21 mouse cellular contexts compared by ENCODE assay signal in the genomic region with DNA sequence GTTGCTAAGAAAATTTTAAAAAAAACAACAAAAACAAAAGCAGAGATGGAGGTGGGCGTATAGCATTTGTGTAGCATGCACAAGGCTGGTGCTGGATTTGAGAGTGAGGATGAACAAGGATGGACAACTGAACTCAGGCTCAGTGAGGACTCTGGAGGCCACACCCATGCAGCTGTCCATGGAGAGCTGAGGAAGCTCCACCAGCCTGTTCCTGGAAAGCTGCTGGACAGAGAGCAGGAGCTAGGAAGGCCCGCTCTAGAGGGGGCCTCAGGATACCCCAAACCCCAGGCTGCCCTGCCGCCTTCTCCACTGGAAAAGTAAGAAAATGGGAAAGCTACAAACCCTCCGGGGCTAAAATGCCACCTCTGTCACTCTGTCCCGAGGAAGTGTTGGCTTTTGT.
DNase-seq lines count a peak whose midpoint lies in the region; ATAC-seq and TF ChIP-seq lines count a peak whose summit lies in the region.
"Had no signal": no experiment of that assay in that cellular context is flagged by ENCODE, and none has a peak within 500 bp of the region (broad histone marks: within the 10 kb centered on the region; RNA-seq: fewer than 3 reads in every experiment).

No protein-coding gene starts in this region.

- H3K4me2 ChIP-seq in myocyte (ENCODE audit: low read depth), result no peak overlapping the region
- H3K4me2 ChIP-seq in stomach, postnatal 0 days (replicated peaks; ENCODE audit: low read depth), result no peak overlapping the region

- H3K9me3 ChIP-seq in heart, embryonic 10.5 days, result no peaks in the 10 kb centered on the region
- H3K9me3 ChIP-seq in stomach, postnatal 0 days (ENCODE audit: control insufficient read depth, low read length), result no peaks in the 10 kb centered on the region
- H3K9me3 ChIP-seq: G1E had no signal

- no peaks in the 10 kb centered on the region for H3K79me2 ChIP-seq in myocyte (ENCODE audit: control insufficient read depth, insufficient read depth)

- intact Hi-C loops in heart, postnatal 36 days (cut with DNase I), result no loop called here

- no peak overlapping the region for H3K4me3 ChIP-seq in heart, embryonic 10.5 days
- H3K4me3 ChIP-seq in myocyte, result no peak overlapping the region
- H3K4me3 ChIP-seq in olfactory bulb, adult 2 months (ENCODE audit: insufficient read depth, low read depth, low read length), result no peak overlapping the region
- no peak overlapping the region for H3K4me3 ChIP-seq in stomach, postnatal 0 days (ENCODE audit: low read depth, low read length)

- H3K27ac ChIP-seq in heart, embryonic 10.5 days, result no peak overlapping the region
- H3K27ac ChIP-seq in olfactory bulb, adult 2 months (ENCODE audit: insufficient read depth, low read depth, low read length), result peak overlapping the region; percentile 47
- H3K27ac ChIP-seq in stomach, postnatal 0 days (replicated peaks), result no peak overlapping the region

- no peak for TF ChIP-seq POLR2A in myocyte (IDR thresholded peaks at IDR 0.05; ENCODE audit: insufficient read length, low read depth)
- TF ChIP-seq POLR2A in olfactory bulb, adult 2 months (IDR thresholded peaks at IDR 0.05; ENCODE audit: insufficient read depth, low read depth, low read length), result no peak

- DNase-seq in heart, embryonic 10.5 days (ENCODE audit: low spot score), result peak; percentile 53
- DNase-seq in heart, postnatal 36 days, result no peak
- DNase-seq in cerebellum, adult 18-20 months, result no peak
- DNase-seq in stomach, postnatal 0 days (ENCODE audit: low spot score), result no peak
- DNase-seq: adrenal gland, adult 2 months; adrenal gland, adult 8-10 months; adrenal gland, postnatal 10 days; adrenal gland, postnatal 14 days; adrenal gland, postnatal 25 days; adrenal gland, postnatal 36 days; B cell, adult 2 months; cerebellum, adult 11 months; cerebellum, adult 11-12 months; cerebellum, adult 2 months had no signal

- H3K36me3 ChIP-seq in heart, embryonic 10.5 days, result no peaks in the 10 kb centered on the region
- no peaks in the 10 kb centered on the region for H3K36me3 ChIP-seq in myocyte (ENCODE audit: control insufficient read depth, insufficient read depth)
- H3K36me3 ChIP-seq in stomach, postnatal 0 days (ENCODE audit: control insufficient read depth, insufficient read depth, low read length), result no peaks in the 10 kb centered on the region
- H3K36me3 ChIP-seq: G1E had no signal

- H3K27me3 ChIP-seq in heart, embryonic 10.5 days (ENCODE audit: insufficient read depth, poor library complexity, severe bottlenecking), result no peaks in the 10 kb centered on the region
- no peaks in the 10 kb centered on the region for H3K27me3 ChIP-seq in myocyte (ENCODE audit: control insufficient read depth, insufficient read depth, insufficient read length)
- H3K27me3 ChIP-seq in stomach, postnatal 0 days (ENCODE audit: control insufficient read depth, insufficient read depth, low read length), result no peaks in the 10 kb centered on the region
- H3K27me3 ChIP-seq: CH12.LX, Patski had no signal

- H3K4me1 ChIP-seq in heart, embryonic 10.5 days, result peaks cover 8% of the 10 kb centered on the region; the same call in 1 of the 2 replicates
- H3K4me1 ChIP-seq in olfactory bulb, adult 2 months (ENCODE audit: control insufficient read depth, insufficient read depth, low read length), result peaks cover 33% of the 10 kb centered on the region
- no peaks in the 10 kb centered on the region for H3K4me1 ChIP-seq in stomach, postnatal 0 days (replicated peaks; ENCODE audit: control insufficient read depth, insufficient read depth)

- 87% methylated on average over 5 of the region's 5 CpGs for WGBS in heart, embryonic 10.5 days
- 91% methylated on average over 5 of the region's 5 CpGs for WGBS in olfactory bulb, adult 2 months
- whole genome bisulfite sequencing in stomach, postnatal 0 days, result 85% methylated on average over 5 of the region's 5 CpGs

- H3ac ChIP-seq in myocyte (ENCODE audit: control insufficient read depth, insufficient read length), result no peak overlapping the region

- no peak for TF ChIP-seq CTCF in olfactory bulb, adult 2 months (IDR thresholded peaks at IDR 0.05; ENCODE audit: insufficient read depth, low read depth, low read length)
- TF ChIP-seq CTCF in stomach, postnatal 0 days (IDR thresholded peaks at IDR 0.05; ENCODE audit: low read depth), result no peak

- no peak for ATAC-seq in stomach, postnatal 0 days (ENCODE audit: low FRiP score, low TSS enrichment)
- ATAC-seq: activated CD4-positive, CD25-positive, alpha-beta regulatory T cell, adult 4 months; CD4-positive, CD25-positive, alpha-beta regulatory T cell, adult 4 months; Patski had no signal

- no peak for TF ChIP-seq EP300 in stomach, postnatal 0 days (optimal IDR thresholded peaks at IDR 0.05)

- no peak overlapping the region for H3K9ac ChIP-seq in stomach, postnatal 0 days (ENCODE audit: low read length)

TF ChIP-seq in myocyte, 11 proteins besides CTCF, POLR2A, EP300 and RAD21:
- TF ChIP-seq REST (IDR thresholded peaks at IDR 0.05; ENCODE audit: insufficient read depth, insufficient read length) (no peak), MYOD1 (IDR thresholded peaks at IDR 0.05; ENCODE audit: control insufficient read depth in 1 of 3, insufficient read length in 2 of 3, low read depth in 2 of 3) (peak in 2 of 3 experiments; percentile 47 to 74), MYOG (IDR thresholded peaks at IDR 0.05; ENCODE audit: control insufficient read depth in 1 of 3, insufficient read depth in 1 of 3, insufficient read length in 2 of 3, low read depth in 2 of 3) (peak in 2 of 3 experiments; percentile 36 to 82)
